Mouse (Mus musculus) lung, postnatal 14 days (tissue): ENCODE results near the gene Dhtkd1.

ENCODE experiments used
- DNase-seq: peaks from one replicate; pipeline ENCODE4 v3.0.0; 2021

Dhtkd1 gene

GRCm38 (mm10) chr2:5930291-5931054 lies 12.1 kb downstream of the Dhtkd1 start:
- no peak for DNase-seq

GRCm38 (mm10) chr2:5929793-5930192 lies 12.8 kb downstream of the Dhtkd1 start:
- no peak for DNase-seq

GRCm38 (mm10) chr2:5927481-5927880 lies 15.1 kb downstream of the Dhtkd1 start:
- DNase-seq = no peak

- DNase-seq = no peak
Observed at GRCm38 (mm10) chr2:5923786-5924185, 18.8 kb downstream of the Dhtkd1 start.

- DNase-seq = no peak
Observed at GRCm38 (mm10) chr2:5922823-5923222, 19.8 kb downstream of the Dhtkd1 start.

GRCm38 (mm10) chr2:5911282-5911965 lies 31.2 kb downstream of the Dhtkd1 start:
- DNase-seq = no peak

GRCm38 (mm10) chr2:5906625-5907024 lies 36.0 kb downstream of the Dhtkd1 start:
- peak; percentile 52 for DNase-seq

- DNase-seq = peak; percentile 14
Observed at GRCm38 (mm10) chr2:5906092-5906491, 36.5 kb downstream of the Dhtkd1 start.

GRCm38 (mm10) chr2:5900145-5900544 lies 42.4 kb downstream of the Dhtkd1 start:
- DNase-seq = peak; percentile 42

- DNase-seq = peak; percentile 100
Observed at GRCm38 (mm10) chr2:5894843-5895570, 47.6 kb downstream of the Dhtkd1 start, which contains the start of gene Sec61a2. Sec61a2 (minus strand) TSS chr2:5895432.

GRCm38 (mm10) chr2:5894296-5894695 lies 48.3 kb downstream of the Dhtkd1 start:
- no peak for DNase-seq

- DNase-seq = no peak
Observed at GRCm38 (mm10) chr2:5889412-5889811, 53.2 kb downstream of the Dhtkd1 start.

- no peak for DNase-seq
Observed at GRCm38 (mm10) chr2:5888865-5889264, 53.7 kb downstream of the Dhtkd1 start.

- DNase-seq = no peak
Observed at GRCm38 (mm10) chr2:5877446-5877845, 65.1 kb downstream of the Dhtkd1 start.

- no peak for DNase-seq
Observed at GRCm38 (mm10) chr2:5869746-5870145, 72.8 kb downstream of the Dhtkd1 start.

- no peak for DNase-seq
Observed at GRCm38 (mm10) chr2:5867681-5868080, 74.9 kb downstream of the Dhtkd1 start.

- DNase-seq = no peak
Observed at GRCm38 (mm10) chr2:5862834-5863233, 79.8 kb downstream of the Dhtkd1 start, which contains the start of gene Gm13199. Gm13199 (minus strand) TSS chr2:5862934.

- DNase-seq = no peak
Observed at GRCm38 (mm10) chr2:5851866-5852265, 90.7 kb downstream of the Dhtkd1 start.

- DNase-seq = no peak
Observed at GRCm38 (mm10) chr2:5851116-5851515, 91.5 kb downstream of the Dhtkd1 start.
